Mouse (Mus musculus) hindbrain, embryonic 10.5 days (tissue): Measurements from ENCODE around the gene Gusb. TPM values are rescaled to one million over a fixed set of nuclear protein-coding genes. Genes with fewer than 3 reads are reported as not detected.

Experiments
- DNase-seq: peaks from one replicate; pipeline ENCODE4 v3.0.0-alpha.2; 2017; ENCODE audit warnings: low spot score
- H3K27ac ChIP-seq: fragments of 300-500 bp; sonication (generic); 2 replicates; pipeline ENCODE4 v1.5.1; 2016; ENCODE audit warnings: mild to moderate bottlenecking, moderate library complexity
- H3K27me3 ChIP-seq: fragments of 300-500 bp; sonication (generic); 2 replicates; pipeline ENCODE4 v1.6.1; 2016; ENCODE audit warnings: mild to moderate bottlenecking; ENCODE audit not compliant: poor library complexity, insufficient read depth, severe bottlenecking
- H3K36me3 ChIP-seq: fragments of 300-500 bp; sonication (generic); 2 replicates; pipeline ENCODE4 v1.6.1; 2016; ENCODE audit warnings: mild to moderate bottlenecking, moderate library complexity
- H3K4me1 ChIP-seq: fragments of 300-500 bp; sonication (generic); replicated peaks from 2 replicates; pipeline ENCODE4 v1.6.1; 2016; ENCODE audit warnings: mild to moderate bottlenecking
- H3K4me3 ChIP-seq: fragments of 300-500 bp; sonication (generic); 2 replicates; pipeline ENCODE4 v1.5.1; 2016; ENCODE audit warnings: mild to moderate bottlenecking, moderate library complexity
- H3K9me3 ChIP-seq: fragments of 300-500 bp; sonication (generic); 2 replicates; pipeline ENCODE4 v1.6.1; 2016; ENCODE audit warnings: mild to moderate bottlenecking, moderate library complexity
- WGBS: fragments of 180-500 bp; shearing (Covaris S2); methylation state at CpG from one replicate; pipeline ENCODE4 v1.1.7; 2016; 5-methylcytosine and 5-hydroxymethylcytosine counted together
- polyA plus RNA-seq: library from polyadenylated mRNA; unstranded; fragments of >200 nt; fragmentation: Nextera tagmentation; extraction: Ambion mirVana; gene quantifications from 2 replicates; pipeline ENCODE4 v1.2.1, GENCODE M21; 2016

Gusb gene
- polyA plus RNA-seq, 1 experiment from 2014 or later: 36.1 TPM

DNA sequence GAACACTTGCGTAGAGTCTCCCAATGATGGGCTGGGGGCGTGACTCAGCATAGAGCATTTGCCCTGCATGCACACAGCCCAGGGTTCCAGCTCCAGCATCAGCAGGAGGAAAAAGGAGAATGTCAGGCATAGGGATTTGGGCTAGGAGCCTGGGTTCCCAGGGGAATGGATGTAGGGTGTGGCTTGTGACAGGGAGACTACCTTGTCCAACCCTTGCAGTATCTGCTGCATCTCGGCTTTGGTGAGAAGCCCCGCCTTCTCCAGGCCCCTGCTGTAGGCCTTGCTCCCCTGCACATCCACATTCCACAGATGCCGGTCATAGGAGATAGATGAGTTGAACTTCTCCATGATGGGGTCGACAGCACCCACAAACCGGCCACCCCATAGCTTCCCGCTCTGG is 16.6 kb upstream of the Gusb start:
- H3K4me3 ChIP-seq: no peak overlapping the region
- H3K9me3 ChIP-seq: 0 out of 2 replicates have a peak, but pooled peaks cover 4% of the 10 kb centered on the region
- no peaks in the 10 kb centered on the region for H3K27me3 ChIP-seq
- DNase-seq: no peak
- H3K36me3 ChIP-seq: peaks cover 41% of the 10 kb centered on the region
- no peak overlapping the region for H3K27ac ChIP-seq
- H3K4me1 ChIP-seq: peaks cover 26% of the 10 kb centered on the region
- WGBS: 71% methylated on average over 8 of the region's 8 CpGs

DNA sequence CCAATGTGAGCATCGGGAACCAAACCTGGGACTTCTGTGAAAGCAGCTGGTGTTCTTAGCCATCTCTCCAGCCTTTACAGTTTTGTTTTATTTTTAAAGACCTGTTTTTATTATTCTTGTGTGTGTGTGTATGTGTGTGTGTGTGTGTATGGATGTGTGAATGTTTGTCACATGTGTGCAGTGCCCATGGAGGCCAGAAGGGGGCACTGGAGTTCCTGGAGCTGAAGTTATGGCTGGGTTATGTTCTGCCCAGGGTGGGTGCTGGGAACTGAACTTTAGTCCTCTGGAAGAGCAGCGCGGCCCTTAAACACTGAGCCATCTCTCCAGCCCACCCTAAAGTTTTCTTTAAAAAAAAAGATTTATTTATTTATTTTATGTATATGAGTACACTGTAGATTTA is 12.3 kb upstream of the Gusb start:
- H3K27me3 ChIP-seq: no peaks in the 10 kb centered on the region
- H3K4me1 ChIP-seq: peaks cover 6% of the 10 kb centered on the region; the same call in 1 of the 2 replicates
- H3K36me3 ChIP-seq: peaks cover 84% of the 10 kb centered on the region
- 98% methylated on average over 3 of the region's 3 CpGs for WGBS
- H3K9me3 ChIP-seq: peaks cover 19% of the 10 kb centered on the region
- no peak overlapping the region for H3K27ac ChIP-seq
- no peak overlapping the region for H3K4me3 ChIP-seq
- no peak for DNase-seq

DNA sequence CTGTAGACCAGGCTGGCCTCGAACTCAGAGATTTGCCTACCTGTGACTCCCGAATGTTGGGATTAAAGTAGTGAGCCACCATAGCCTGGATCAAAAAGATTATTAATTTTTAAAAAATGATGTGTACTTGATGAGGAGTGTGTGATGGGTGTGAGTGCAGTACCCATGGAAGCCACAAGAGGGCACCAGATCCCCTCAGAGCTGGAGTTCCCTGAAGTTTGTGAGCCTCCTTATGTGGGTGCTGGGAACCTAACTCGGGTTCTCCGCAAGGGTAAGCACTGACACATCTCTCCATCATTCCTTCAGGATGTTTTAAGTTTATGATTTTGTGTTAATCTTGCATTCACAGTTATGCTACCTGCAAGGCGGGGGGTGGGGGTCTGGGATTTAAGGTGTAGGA is 8.1 kb upstream of the Gusb start:
- 94% methylated on average over 5 of the region's 5 CpGs for WGBS
- peaks cover 59% of the 10 kb centered on the region for H3K36me3 ChIP-seq

DNA sequence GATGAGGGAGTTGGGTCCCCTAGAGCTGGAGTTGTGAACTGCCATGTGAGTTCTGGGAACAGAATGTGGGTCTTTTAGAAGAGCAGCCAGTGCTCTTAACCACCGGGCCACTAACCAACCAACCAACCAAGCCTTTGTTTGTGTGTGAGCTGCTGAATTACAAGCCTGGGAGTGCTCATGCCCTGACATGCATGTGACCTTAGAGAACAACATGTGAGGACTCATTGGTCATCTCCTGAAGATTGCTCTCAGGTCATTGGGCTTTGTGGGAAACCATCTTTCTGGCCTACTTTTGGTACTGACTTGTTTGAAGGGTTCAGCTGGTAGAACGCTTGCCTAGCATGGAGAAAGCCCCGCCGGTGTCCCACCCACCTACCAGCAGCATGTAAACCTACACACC is 6.9 kb upstream of the Gusb start:
- 94% methylated on average over 4 of the region's 4 CpGs for WGBS
- no peak overlapping the region for H3K4me3 ChIP-seq
- peaks cover 26% of the 10 kb centered on the region for H3K9me3 ChIP-seq
- no peaks in the 10 kb centered on the region for H3K4me1 ChIP-seq
- no peak for DNase-seq
- H3K27ac ChIP-seq: no peak overlapping the region
- peaks cover 47% of the 10 kb centered on the region for H3K36me3 ChIP-seq
- no peaks in the 10 kb centered on the region for H3K27me3 ChIP-seq

More for the DNA sequence above, 8.1 kb upstream of the Gusb start:
- no peak for DNase-seq
- peaks cover 22% of the 10 kb centered on the region for H3K9me3 ChIP-seq
- H3K27me3 ChIP-seq: no peaks in the 10 kb centered on the region
- H3K4me3 ChIP-seq: no peak overlapping the region
- no peaks in the 10 kb centered on the region for H3K4me1 ChIP-seq
- H3K27ac ChIP-seq: no peak overlapping the region

DNA sequence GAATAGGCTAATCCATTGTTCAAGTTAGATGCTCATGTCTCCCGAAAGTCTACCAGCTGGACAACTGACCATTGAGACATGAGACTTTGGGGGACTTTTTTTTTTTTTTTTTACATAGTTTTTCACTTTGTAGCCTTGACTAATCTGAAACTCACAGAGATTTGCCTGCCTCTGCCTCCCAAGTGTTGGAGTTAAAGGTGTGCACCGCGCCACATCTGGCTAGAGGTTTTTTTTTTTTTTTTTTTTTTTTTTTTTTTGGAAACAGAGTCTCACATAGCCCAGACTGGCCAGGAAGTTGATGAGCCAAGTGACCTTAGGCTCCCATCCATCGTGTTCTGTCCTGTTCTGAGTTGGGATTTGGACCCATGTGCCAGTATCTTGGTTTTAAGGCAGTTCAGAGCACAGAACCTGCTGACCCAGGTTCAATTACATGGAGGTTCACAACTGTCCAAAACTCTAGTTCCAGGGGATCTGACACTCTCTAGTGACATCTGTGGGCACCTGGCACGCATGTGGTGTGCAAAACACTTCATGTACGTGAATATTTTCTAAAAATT is 5.3 kb upstream of the Gusb start:
- H3K9me3 ChIP-seq: peaks cover 34% of the 10 kb centered on the region
- WGBS: 79% methylated on average over 6 of the region's 6 CpGs

DNA sequence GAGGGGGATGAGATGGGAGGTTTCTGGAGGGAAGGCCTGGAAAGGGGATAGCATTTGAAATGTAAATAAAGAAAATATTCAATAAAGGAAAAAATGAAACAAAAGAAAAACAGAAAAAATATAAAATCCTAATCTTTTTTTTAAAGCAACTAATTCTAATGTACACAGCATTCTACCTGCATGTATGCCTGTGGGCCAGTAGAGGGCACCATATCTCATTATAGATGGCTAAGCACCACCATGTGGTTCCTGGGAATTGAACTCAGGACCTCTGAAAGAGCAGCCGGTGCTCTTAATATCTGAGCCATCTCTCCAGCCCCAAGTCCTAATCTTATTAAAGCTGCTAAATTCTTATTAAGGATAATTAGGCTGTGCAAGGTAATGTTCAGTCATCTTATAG is 4.5 kb upstream of the Gusb start:
- DNase-seq: no peak

More for the DNA sequence above, 5.3 kb upstream of the Gusb start:
- Histone ChIP-seq H3K27ac (no peak overlapping the region), H3K4me1 (peaks cover 3% of the 10 kb centered on the region; the same call in 1 of the 2 replicates), H3K4me3 (no peak overlapping the region), H3K27me3 (no peaks in the 10 kb centered on the region), H3K36me3 (peaks cover 31% of the 10 kb centered on the region)
- no peak for DNase-seq

DNA sequence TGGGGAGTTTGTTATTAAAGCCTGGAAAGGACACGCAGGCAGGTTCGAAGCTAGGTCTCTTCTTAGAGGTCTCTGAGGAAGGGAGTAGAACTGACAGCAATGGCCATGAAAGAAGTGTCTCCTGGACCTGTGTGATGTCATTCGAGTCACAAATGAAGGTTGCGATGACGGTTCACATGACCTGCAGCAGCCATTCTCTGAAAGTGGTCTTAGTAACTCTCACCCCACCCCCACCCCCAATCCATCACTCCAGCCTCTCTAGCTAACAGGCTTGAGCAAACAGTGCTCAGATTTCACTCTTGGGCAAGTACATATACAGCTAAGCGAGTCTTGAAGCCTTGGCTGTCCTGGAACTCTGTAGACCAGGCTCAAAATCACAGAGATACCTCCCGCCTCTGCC is 380 bp upstream of the Gusb start:
- peak; percentile 15 for DNase-seq

More for the DNA sequence above, 4.5 kb upstream of the Gusb start:
- 91% methylated on average over 1 of the region's 1 CpGs for WGBS
- Histone ChIP-seq H3K27ac (no peak overlapping the region), H3K27me3 (no peaks in the 10 kb centered on the region), H3K36me3 (peaks cover 24% of the 10 kb centered on the region), H3K4me1 (peaks cover 11% of the 10 kb centered on the region), H3K9me3 (peaks cover 34% of the 10 kb centered on the region), H3K4me3 (no peak overlapping the region)

DNA sequence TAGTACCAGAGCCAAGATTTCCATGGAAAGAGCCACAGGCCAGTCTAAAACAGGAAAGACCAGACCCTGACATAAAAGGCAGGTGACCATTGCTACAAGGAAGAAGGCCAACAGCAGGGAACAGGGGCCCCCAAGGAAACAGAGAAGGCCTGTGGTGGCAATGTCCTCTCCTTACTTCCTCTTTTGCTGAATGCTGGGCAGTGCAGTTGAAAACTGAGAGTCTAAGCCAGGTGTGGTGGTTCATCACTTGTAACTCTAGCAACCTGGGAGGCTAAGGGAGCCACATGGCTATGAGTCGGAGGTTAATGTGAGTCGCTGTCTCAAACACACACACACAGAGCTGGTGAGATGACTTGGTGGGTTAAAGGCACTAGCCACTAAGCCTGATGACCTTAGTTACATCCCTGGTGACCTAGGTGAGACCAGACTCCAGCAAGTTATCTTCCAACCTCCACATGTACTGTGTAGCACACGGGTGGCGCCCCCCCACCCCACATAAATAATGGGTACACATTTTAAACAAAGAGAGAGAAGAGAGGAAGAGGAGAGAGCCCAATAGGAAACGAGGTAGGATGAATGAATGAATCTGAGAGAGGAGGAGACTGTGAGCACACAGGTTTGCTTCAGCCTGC is 1.4 kb downstream of the Gusb start:
- Histone ChIP-seq H3K27ac (0 out of 2 replicates have a peak overlapping the region, but pooled peaks have one; percentile 89), H3K4me3 (peak overlapping the region; percentile 71), H3K27me3 (no peaks in the 10 kb centered on the region), H3K4me1 (peaks cover 27% of the 10 kb centered on the region), H3K9me3 (peaks cover 17% of the 10 kb centered on the region), H3K36me3 (peaks cover 7% of the 10 kb centered on the region)
- WGBS: 71% methylated on average over 5 of the region's 5 CpGs
- no peak for DNase-seq

More for the DNA sequence above, 380 bp upstream of the Gusb start:
- 61% methylated on average over 7 of the region's 7 CpGs for WGBS
- H3K27me3 ChIP-seq: no peaks in the 10 kb centered on the region
- H3K4me1 ChIP-seq: peaks cover 27% of the 10 kb centered on the region
- peaks cover 7% of the 10 kb centered on the region for H3K36me3 ChIP-seq
- peaks cover 17% of the 10 kb centered on the region for H3K9me3 ChIP-seq
- H3K4me3 ChIP-seq: peak overlapping the region; percentile 71
- H3K27ac ChIP-seq: peak overlapping the region; percentile 89

DNA sequence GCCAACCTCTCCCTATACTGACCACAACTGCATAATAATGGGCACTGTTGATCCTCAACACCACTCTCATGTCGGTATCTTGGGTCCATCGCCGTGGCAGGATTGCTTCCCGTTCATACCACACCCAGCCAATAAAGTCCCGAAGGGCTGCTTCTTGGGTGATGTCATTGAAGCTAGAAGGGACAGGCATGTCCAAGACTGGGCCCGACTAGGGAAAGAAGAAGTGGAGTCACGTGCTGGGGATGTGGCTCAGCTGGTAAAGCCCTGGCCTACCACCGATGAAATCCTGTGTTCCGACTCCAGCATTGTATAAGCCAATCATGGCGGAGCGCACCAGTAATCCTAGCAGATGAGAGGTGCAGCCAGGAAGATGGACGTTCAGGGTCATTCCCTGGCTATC is 2.1 kb downstream of the Gusb start:
- 93% methylated on average over 12 of the region's 12 CpGs for WGBS
- Histone ChIP-seq H3K4me3 (no peak overlapping the region), H3K27ac (no peak overlapping the region), H3K27me3 (no peaks in the 10 kb centered on the region), H3K36me3 (peaks cover 7% of the 10 kb centered on the region), H3K9me3 (peaks cover 17% of the 10 kb centered on the region), H3K4me1 (peaks cover 27% of the 10 kb centered on the region)
- no peak for DNase-seq

DNA sequence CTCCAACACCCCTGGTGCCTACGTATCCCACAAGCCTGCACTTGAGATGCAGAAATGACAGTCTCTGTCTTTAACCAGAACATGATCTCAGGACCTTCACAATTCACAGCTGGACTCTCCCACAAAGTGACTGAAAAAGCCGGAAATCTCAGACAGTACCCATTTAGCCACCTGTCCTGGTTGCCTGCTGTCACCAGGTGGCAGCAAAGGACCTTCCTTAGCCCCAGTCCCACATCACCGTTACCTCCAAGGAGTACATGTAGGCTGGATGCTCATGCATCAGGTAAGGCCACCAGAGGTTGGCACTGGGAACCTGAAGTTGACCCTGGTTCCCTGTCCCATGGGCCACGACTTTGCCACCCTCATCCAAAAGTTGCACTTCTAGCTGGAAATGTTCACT is 3.8 kb downstream of the Gusb start:
- WGBS: 40% methylated on average over 4 of the region's 4 CpGs

DNA sequence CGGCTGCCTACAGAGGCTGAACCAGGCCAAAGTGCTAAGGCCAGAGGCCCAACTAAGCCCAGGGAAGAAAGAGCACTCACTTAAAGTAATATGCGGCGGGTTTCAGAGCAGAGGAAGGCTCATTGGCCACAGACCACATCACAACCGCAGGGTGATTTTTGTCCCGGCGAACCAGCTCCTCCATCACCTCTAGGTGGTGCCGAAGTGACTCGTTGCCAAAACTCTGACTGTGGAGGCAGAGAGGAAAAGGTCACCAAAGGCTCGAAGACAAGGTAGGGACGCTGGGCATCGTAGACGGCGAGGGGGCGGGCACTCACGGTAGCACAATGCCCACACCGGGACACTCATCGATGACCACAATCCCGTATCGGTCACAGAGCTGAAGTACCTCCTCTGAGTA is 5.1 kb downstream of the Gusb start:
- Histone ChIP-seq H3K9me3 (no peaks in the 10 kb centered on the region), H3K27ac (no peak overlapping the region), H3K4me3 (no peak overlapping the region), H3K4me1 (peaks cover 19% of the 10 kb centered on the region), H3K36me3 (peaks cover 18% of the 10 kb centered on the region), H3K27me3 (no peaks in the 10 kb centered on the region)
- WGBS: 72% methylated on average over 19 of the region's 19 CpGs
- DNase-seq: no peak

More for the DNA sequence above, 3.8 kb downstream of the Gusb start:
- Histone ChIP-seq H3K27me3 (no peaks in the 10 kb centered on the region), H3K4me1 (peaks cover 27% of the 10 kb centered on the region), H3K36me3 (peaks cover 12% of the 10 kb centered on the region), H3K27ac (no peak overlapping the region), H3K9me3 (peaks cover 1% of the 10 kb centered on the region; the same call in 1 of the 2 replicates), H3K4me3 (no peak overlapping the region)
- DNase-seq: peak; percentile 44

DNA sequence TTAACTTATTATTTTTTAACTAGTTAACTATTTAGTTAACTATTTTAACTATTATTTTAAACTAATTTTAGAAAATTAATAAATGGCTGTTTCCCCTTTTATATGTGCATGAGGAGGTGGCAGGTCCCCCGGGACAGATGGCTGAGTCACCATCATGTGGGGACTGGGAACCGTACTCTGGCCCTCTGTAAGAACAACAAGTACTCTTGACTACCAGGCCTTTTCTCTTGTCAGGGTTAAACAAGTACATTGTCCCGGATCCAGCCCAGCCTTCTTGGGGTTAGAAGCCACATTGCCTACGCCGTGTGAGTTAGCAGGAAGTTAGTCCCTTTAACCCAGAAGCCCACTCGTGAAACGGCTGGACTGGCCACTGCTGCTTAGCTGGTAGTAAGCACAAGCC is 7.9 kb downstream of the Gusb start:
- Histone ChIP-seq H3K9me3 (no peaks in the 10 kb centered on the region), H3K27ac (no peak overlapping the region), H3K27me3 (no peaks in the 10 kb centered on the region), H3K4me1 (no peaks in the 10 kb centered on the region), H3K4me3 (no peak overlapping the region), H3K36me3 (peaks cover 23% of the 10 kb centered on the region)
- WGBS: 93% methylated on average over 7 of the region's 7 CpGs
- DNase-seq: no peak

DNA sequence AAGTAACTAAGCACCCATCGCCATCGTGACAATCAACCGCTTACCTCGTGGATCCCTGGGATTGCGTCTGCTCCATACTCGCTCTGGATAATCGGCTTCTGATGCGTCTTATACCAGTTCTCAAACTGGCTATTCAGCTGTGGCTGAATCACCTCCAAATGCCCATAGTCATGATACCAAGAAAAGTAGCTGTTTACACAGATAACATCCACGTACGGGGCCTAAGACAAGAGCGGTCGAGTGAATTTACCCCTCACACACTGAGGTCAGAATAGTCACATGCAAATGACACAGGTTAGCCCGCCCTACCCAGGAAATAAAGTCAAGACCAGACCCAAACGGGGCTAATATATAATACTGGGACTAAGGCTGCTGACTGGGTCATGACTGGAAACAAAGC is 9.5 kb downstream of the Gusb start:
- Histone ChIP-seq H3K9me3 (no peaks in the 10 kb centered on the region), H3K4me3 (no peak overlapping the region), H3K4me1 (no peaks in the 10 kb centered on the region), H3K27me3 (no peaks in the 10 kb centered on the region), H3K36me3 (peaks cover 32% of the 10 kb centered on the region), H3K27ac (no peak overlapping the region)
- no peak for DNase-seq
- 93% methylated on average over 14 of the region's 14 CpGs for WGBS
